In genomic region chr2:78049248-78049874, GRCm38 (mm10) we compare ENCODE assay signal across 8 mouse cellular contexts.
DNase-seq lines count a peak whose midpoint lies in the region; ATAC-seq and TF ChIP-seq lines count a peak whose summit lies in the region.

No protein-coding gene starts in this region.

- peak; percentile 97 for TF ChIP-seq CTCF in Patski (IDR thresholded peaks at IDR 0.05)
- peak; percentile 89 for TF ChIP-seq CTCF in lung, postnatal 0 days (IDR thresholded peaks at IDR 0.05)

- peak; percentile 99 for ATAC-seq in Patski
- ATAC-seq in hindbrain, embryonic 13.5 days (ENCODE audit: low FRiP score), result peak; percentile 88
- peak; percentile 89 for ATAC-seq in lung, postnatal 0 days

- POLR2A ChIA-PET in Patski (lab: Charles Lee), result no interaction called here

- peak; percentile 91 for DNase-seq in Patski (ENCODE audit: low read depth, low spot score)
- peak; percentile 92 to 93 for DNase-seq in cerebellum, postnatal 25 days
- DNase-seq in frontal cortex, postnatal 36 days (ENCODE audit: low spot score in 2 of 2), result peak; percentile 87 to 95
- peak; percentile 88 to 93 for DNase-seq in layer of hippocampus, postnatal 14 days (ENCODE audit: low spot score in 2 of 2)
- peak; percentile 95 for DNase-seq in lung, postnatal 0 days (ENCODE audit: low spot score)
- peak; percentile 76 for DNase-seq in ovary, postnatal 36 days (ENCODE audit: low spot score)
- peak; percentile 11 to 29 for DNase-seq in thymus, postnatal 36 days

- H3K27ac ChIP-seq in hindbrain, embryonic 13.5 days, result peak overlapping the region; percentile 66
- H3K27ac ChIP-seq in lung, postnatal 0 days (ENCODE audit: low read length), result no peak overlapping the region

- H3K9ac ChIP-seq in hindbrain, embryonic 13.5 days, result peak overlapping the region; percentile 35; the same call in 1 of the 2 replicates
- H3K9ac ChIP-seq in lung, postnatal 0 days (replicated peaks; ENCODE audit: low read depth), result no peak overlapping the region

- no peak for TF ChIP-seq EP300 in lung, postnatal 0 days (IDR thresholded peaks at IDR 0.05)

- CTCF ChIA-PET in Patski (lab: Charles Lee), result interaction anchor here (1.0 to 2.0 kb wide), 3 partner anchors 10 to 907 kb away, joined by 3 to 15 read pairs (median 6); no protein-coding TSS in a partner anchor

- 20% methylated on average over 8 of the region's 8 CpGs for WGBS in hindbrain, embryonic 13.5 days
- 15% methylated on average over 8 of the region's 8 CpGs for WGBS in lung, postnatal 0 days

- H3K36me3 ChIP-seq in hindbrain, embryonic 13.5 days, result no peaks in the 10 kb centered on the region
- no peaks in the 10 kb centered on the region for H3K36me3 ChIP-seq in lung, postnatal 0 days (ENCODE audit: insufficient read depth, low read length)

- peak overlapping the region; percentile 54 for H3K4me2 ChIP-seq in hindbrain, embryonic 13.5 days
- H3K4me2 ChIP-seq in lung, postnatal 0 days (replicated peaks; ENCODE audit: low read depth, low read length), result peak overlapping the region; percentile 57

- in situ Hi-C loops in Patski (cut with MboI; ENCODE audit: low pct_unique_long_range_greater_than_20kb), result loop anchor here (5.0 to 25.0 kb wide), 7 partner anchors 868 to 1713 kb away; partner anchors contain the start of gene Itprid2

- peaks cover 5% of the 10 kb centered on the region for H3K27me3 ChIP-seq in Patski
- no peaks in the 10 kb centered on the region for H3K27me3 ChIP-seq in hindbrain, embryonic 13.5 days
- no peaks in the 10 kb centered on the region for H3K27me3 ChIP-seq in lung, postnatal 0 days (replicated peaks; ENCODE audit: insufficient read depth, low read length)

- H3K9me3 ChIP-seq in hindbrain, embryonic 13.5 days, result no peaks in the 10 kb centered on the region
- no peaks in the 10 kb centered on the region for H3K9me3 ChIP-seq in lung, postnatal 0 days (ENCODE audit: low read length)

- H3K4me3 ChIP-seq in hindbrain, embryonic 13.5 days, result peak overlapping the region; percentile 24
- peak overlapping the region; percentile 8; the same call in 1 of the 2 replicates for H3K4me3 ChIP-seq in lung, postnatal 0 days (ENCODE audit: low read depth, low read length)

- H3K4me1 ChIP-seq in hindbrain, embryonic 13.5 days (replicated peaks), result peaks cover 12% of the 10 kb centered on the region
- peaks cover 7% of the 10 kb centered on the region for H3K4me1 ChIP-seq in lung, postnatal 0 days (ENCODE audit: insufficient read depth, low read depth, low read length)

Comparison
In these comparisons a context has a peak if more than half of its experiments do, and no peak if none do; other contexts are left out.
1. DNase-seq: peak in every context shown above with its lines; median percentile 95 in lung, postnatal 0 days; 92 in cerebellum, postnatal 25 days; 91 in Patski; 91 in frontal cortex, postnatal 36 days; 90 in layer of hippocampus, postnatal 14 days; 76 in ovary, postnatal 36 days; 20 in thymus, postnatal 36 days.